Mouse (Mus musculus) heart, adult 8-10 months (tissue): ENCODE measurements at regions not wholly inside any gene's neighbourhood (a gene's known extent, or its start where the extent isn't known, plus 50 kb on each side); places are given as distances from the start of the nearest gene placed in this dataset.
"Not testable (repeated sequence)": the region's sequence is repeated elsewhere in the genome, so short reads cannot be mapped to it uniquely, and the experiment has no call there.

ENCODE experiments used
- DNase-seq: peaks from one replicate; pipeline ENCODE4 v3.0.0; 2022; ENCODE audit warnings: low spot score

GRCm38 (mm10) chr8:20122067-20122925, 219.1 kb downstream of the Gm31371 start:
- peak; percentile 100 for DNase-seq

DNA sequence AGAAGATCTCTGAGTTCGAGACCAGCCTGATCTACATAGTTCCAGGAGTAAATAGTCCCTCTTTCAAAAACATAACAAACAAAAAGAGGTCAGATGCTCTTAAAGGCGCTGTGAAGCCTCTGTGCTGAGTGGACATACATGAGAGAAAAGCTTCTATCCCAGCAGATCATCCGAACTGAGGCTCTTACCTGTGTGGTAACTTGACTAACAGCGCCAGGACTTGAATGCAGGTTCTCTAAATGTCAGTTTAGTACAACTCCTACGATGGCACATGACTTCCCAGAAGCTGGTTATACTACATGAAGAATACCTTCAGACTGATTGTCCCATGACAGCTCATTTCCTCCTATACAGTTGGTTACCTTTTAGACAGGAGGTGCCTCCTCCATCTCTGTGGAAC, 220.4 kb downstream of the Gm31371 start:
- DNase-seq, result peak; percentile 39

GRCm38 (mm10) chr8:20135626-20136025, 227.4 kb downstream of the Gm15319 start:
- DNase-seq, result not testable (repeated sequence)

- not testable (repeated sequence) for DNase-seq
Measured at GRCm38 (mm10) chr8:20145436-20145835, 217.6 kb downstream of the Gm15319 start.

DNA sequence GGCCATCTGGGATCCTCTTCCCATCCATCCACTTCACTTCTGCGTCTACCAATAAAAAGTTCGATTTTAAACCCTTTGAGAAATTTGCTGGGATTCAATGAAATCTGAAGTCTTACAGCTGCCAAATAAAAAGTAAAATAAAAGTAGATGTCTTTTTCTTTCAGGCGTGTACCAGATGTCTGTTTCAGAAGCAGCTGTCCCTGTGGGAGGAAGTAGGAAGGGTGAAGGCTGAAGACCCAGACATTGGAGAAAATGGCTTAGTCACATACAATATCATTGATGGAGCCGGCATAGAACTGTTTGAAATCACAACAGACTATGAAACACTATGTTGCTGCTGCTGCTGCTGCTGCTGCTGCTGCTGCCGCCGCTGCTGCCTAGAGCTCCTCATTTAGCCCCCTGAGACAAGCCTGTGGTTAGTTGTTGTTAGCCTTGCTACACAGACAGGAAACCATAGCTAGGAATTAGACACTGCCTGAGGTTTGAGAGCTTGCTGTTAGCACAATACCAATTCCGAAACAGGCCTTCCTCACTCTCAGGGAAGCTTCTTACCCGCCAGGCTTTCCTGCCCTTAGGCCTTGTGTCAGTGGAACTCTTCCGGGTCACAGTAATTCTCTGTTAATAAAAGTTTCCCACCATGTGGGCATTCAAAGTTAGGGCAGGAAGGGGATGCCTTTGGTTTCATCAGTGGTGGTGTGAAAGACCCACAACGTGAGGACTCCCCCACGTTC, 211.5 kb downstream of the Gm15319 start:
- DNase-seq, result not testable (repeated sequence)

GRCm38 (mm10) chr8:20154091-20154490, 208.9 kb downstream of the Gm15319 start:
- DNase-seq, result not testable (repeated sequence)
